Mouse (Mus musculus) adrenal gland, adult 2 months (tissue): Measurements from ENCODE around the gene Tjp1. TPM values are rescaled to one million over a fixed set of nuclear protein-coding genes. Genes with fewer than 3 reads are reported as not detected.

ENCODE experiments used
- polyA plus RNA-seq: library from polyadenylated mRNA; depleted of rRNA; stranded (reverse); fragments of >200 nt; gene quantifications from 2 replicates; pipeline ENCODE4 v1.2.3, GENCODE M21; 2012; rRNA removed
- total RNA-seq, 2 experiments: library from RNA; stranded (reverse); gene quantifications; 2 replicates each; pipeline ENCODE4 v1.2.3; 2021

Tjp1 gene
- total and polyA plus RNA-seq, 3 experiments, result 11.2 to 101 (median 61.1) TPM

Other genes with a start within 250 kb of the Tjp1 start
- gene Tarsl2, start 117.1 kb upstream of the Tjp1 start, total RNA-seq, result 10 to 100 TPM; 17.2 to 24.4 TPM
- 7.9 and 8.0 TPM in 2 replicates for gene Tarsl2, start 117.1 kb upstream of the Tjp1 start, polyA plus RNA-seq
- 10 to 100 TPM; 69.7 to 71.2 TPM for gene Tm2d3, start 163.4 kb upstream of the Tjp1 start, total RNA-seq
- 99.5 and 109 TPM in 2 replicates for gene Tm2d3, start 163.4 kb upstream of the Tjp1 start, polyA plus RNA-seq